Mouse (Mus musculus) inflammation-experienced regulatory T-cells (primary cell): ENCODE measurements around the gene Poldip3. TPM values are rescaled to one million over a fixed set of nuclear protein-coding genes. Genes with fewer than 3 reads are reported as not detected.

Experiments used
- polyA plus RNA-seq, 2 experiments: library from polyadenylated mRNA; unstranded; fragments of 100-300 nt; shearing (Covaris generic); gene quantifications; one replicate each; pipeline ENCODE4 v1.2.1; 2017

Poldip3 gene
- polyA plus RNA-seq = 100 to 1,000 TPM; 130 to 138 TPM

GRCm38 (mm10) chr15:83149196-83150072 is at the start of gene Poldip3:
Gene Poldip3, minus strand, starts transcription at chr15:83149384.

GRCm38 (mm10) chr15:83172492-83173429 is 23.6 kb upstream of the Poldip3 start, which contains the start of gene Cyb5r3:
Gene Cyb5r3, minus strand, starts transcription at chr15:83172592.

GRCm38 (mm10) chr15:83122566-83123145 is 26.5 kb downstream of the Poldip3 start, which contains the start of gene Rrp7a:
Gene Rrp7a, minus strand, starts transcription at chr15:83122801.

GRCm38 (mm10) chr15:83089429-83089605 is 59.9 kb downstream of the Poldip3 start, which contains the start of gene Serhl:
Gene Serhl, plus strand, starts transcription at chr15:83089506.

Other genes with a start within 250 kb of the Poldip3 start
- gene Tcf20, start 161.5 kb downstream of the Poldip3 start, polyA plus RNA-seq = 1 to 10 TPM; 5.9 to 9.3 TPM
- 1 to 10 TPM in 1 of 2 experiments, under 1 TPM in 1; 0.25 to 1.5 TPM for gene Nfam1, start 116.1 kb downstream of the Poldip3 start, polyA plus RNA-seq
- 10 to 100 TPM; 75.5 to 81.5 TPM for gene Serhl, start 59.9 kb downstream of the Poldip3 start, polyA plus RNA-seq
- 10 to 100 TPM; 69.9 to 85.8 TPM for gene Rrp7a, start 26.6 kb downstream of the Poldip3 start, polyA plus RNA-seq
- 10 to 100 TPM; 95.0 to 98.4 TPM for gene Cyb5r3, start 23.2 kb upstream of the Poldip3 start, polyA plus RNA-seq
- 1 to 10 TPM in 1 of 2 experiments, under 1 TPM in 1; 0.17 to 1.6 TPM for gene A4galt, start 102.4 kb upstream of the Poldip3 start, polyA plus RNA-seq
- gene Arfgap3, start 200.9 kb upstream of the Poldip3 start, polyA plus RNA-seq = 10 to 100 TPM; 13.3 to 17.4 TPM